Mouse (Mus musculus) brain, embryonic 14.5 days (tissue): Measurements from ENCODE around the gene Bcl2l15.

Experiments used
- CTCF ChIP-seq: fragments of 200-500 bp; IDR thresholded peaks from 2 replicates; pipeline ENCODE4 v1.5.1; 2012; ENCODE audit warnings: inconsistent platforms, mild to moderate bottlenecking, moderate library complexity, borderline replicate concordance; ENCODE audit not compliant: insufficient read depth, insufficient read length; ENCODE audit errors: extremely low read depth
- POLR2A ChIP-seq: fragments of 200-500 bp; IDR thresholded peaks from 2 replicates; pipeline ENCODE4 v1.6.1; 2012; ENCODE audit warnings: mild to moderate bottlenecking, inconsistent platforms, borderline replicate concordance; ENCODE audit not compliant: poor library complexity, insufficient read depth, insufficient read length, severe bottlenecking; ENCODE audit errors: extremely low read depth

DNA sequence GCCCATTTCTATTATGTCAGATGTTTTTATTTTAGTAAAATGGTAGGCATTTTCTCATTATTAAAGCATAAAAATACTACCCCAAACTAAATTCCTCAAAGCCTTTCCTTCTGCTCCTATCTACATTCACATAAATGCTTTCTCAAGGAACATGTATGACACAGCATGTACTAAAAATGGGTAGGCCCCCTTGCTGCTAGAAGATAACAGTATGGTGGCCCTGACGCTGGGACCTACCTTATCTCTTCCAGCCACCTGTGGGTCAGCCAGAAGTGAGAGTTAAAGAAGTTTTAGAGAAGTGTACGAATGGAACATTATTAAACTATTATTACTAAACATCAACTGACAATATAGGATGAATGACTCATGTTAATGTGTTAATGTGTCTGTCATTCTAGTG, 32.9 kb upstream of the Bcl2l15 start:
- no peak for TF ChIP-seq POLR2A
- TF ChIP-seq CTCF = no peak
